Mouse (Mus musculus) liver, embryonic 14.5 days (tissue): ENCODE measurements at regions not wholly inside any gene's neighbourhood (a gene's known extent, or its start where the extent isn't known, plus 50 kb on each side); places are given as distances from the start of the nearest gene placed in this dataset.

Experiments
- CTCF ChIP-seq: IDR thresholded peaks from 2 replicates; pipeline ENCODE4 v1.5.1; 2016; ENCODE audit warnings: antibody characterized with exemption, low read depth, control low read depth
- EP300 ChIP-seq: IDR thresholded peaks from 2 replicates; pipeline ENCODE4 v1.6.1; 2016; ENCODE audit warnings: antibody characterized with exemption, low read depth

GRCm38 (mm10) chr2:115493020-115493419, 88.5 kb upstream of the BC052040 start:
- TF ChIP-seq EP300 (no peak), CTCF (no peak)
